Mouse (Mus musculus) MN1 (cell line): ENCODE measurements around the gene Cdk14.

ENCODE experiments used
- DNase-seq: peaks from one replicate; pipeline ENCODE4 v3.0.0-alpha.2; 2016; ENCODE audit warnings: low spot score

Cdk14 gene

DNA sequence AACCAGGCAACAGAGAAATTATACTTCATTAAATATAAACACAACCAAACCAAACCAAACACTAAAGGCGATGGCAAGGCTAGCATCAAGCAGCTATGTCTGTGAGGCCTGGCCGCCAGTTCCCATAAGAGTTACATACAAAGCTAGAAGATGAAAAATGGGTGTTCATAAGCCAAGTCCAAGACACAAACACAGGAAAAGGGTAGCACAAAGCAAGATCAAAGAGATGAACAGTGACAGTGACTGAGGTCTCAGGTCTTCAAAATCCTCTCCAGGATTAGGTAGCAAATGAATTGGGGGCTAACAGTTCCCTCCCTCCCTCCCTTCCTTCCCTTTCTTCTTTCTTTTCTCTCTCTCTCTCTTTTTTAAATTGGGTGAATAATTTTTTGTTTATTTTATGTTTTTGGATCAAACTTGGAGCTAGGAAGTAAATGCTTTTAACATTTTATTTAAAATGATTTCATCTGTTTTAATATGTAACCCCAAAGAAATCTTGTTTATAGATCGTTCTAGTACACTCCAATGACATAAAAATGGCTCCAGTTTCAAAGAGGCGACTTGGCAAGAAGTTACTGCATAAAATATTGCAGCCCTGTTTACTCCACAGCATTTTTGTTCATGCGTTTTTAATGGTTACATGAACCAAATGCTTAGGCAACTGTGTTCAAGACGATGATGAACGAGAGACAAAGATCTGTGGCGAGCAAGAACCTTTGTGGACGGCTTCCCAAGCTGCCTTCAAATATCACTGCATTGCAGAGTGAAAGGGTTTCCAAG is 568.0 kb downstream of the Cdk14 start:
- no peak for DNase-seq

DNA sequence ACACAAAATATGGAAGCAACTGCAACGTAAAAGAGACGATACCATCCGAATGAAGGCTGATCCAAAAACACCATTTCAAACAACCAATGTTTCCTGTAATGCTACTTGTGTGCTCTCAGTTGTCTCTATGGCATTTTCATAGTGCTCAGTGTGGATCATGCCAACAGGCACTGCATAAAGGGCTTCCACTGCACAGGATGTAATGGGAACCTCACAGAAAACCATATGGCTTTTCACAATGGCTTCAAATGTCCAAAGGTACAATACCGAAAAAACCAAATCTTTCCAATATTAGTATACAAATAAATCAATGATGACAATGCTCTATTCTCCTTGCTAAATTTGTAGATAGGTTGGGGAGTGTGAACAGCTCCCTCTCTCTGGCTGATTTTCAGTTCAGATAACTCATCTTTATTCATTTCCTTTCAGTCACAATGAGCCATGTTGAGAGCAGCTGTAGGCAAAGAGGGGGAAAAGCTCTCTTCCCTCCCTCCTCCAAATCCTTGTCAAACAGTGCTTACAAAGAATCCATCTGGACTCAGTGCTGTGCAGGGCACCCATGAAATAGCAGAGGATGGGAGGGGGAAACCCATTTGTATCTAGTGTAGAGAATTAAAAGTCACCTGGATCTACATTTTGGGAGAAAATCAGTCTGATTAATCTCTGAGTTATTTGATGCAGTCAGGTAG is 568.7 kb downstream of the Cdk14 start:
- no peak for DNase-seq

DNA sequence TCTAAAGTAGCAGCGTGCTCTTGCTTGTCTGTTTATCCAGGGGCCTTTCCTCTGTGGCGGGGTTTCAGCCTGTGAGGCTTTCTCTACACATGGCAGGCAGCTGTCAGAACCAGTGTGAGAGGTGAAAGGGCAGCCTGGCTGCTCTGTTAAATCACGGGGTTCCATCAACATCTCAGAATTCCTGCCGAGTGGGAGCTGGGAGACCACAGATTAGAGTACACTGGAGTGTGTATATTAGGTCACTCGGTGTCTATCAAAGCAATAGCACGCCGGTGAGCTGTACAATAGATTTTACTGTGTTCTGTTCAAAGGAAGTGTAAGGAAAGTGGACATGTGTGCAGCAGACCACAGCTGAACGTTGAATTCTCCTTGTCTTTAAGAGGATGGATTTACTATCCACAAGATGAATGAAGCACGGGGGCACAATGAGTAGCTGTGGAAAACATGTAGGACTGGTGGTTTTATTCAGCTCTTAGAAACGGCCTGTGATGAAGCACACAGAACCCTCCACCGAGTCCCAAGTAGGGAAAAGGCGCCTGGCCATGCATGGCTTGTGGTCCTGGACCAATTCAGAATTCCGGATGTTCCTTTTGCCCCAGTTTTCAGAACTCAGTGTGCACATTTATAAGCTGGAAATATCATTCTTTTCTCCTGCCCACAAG is 585.2 kb downstream of the Cdk14 start:
- no peak for DNase-seq

DNA sequence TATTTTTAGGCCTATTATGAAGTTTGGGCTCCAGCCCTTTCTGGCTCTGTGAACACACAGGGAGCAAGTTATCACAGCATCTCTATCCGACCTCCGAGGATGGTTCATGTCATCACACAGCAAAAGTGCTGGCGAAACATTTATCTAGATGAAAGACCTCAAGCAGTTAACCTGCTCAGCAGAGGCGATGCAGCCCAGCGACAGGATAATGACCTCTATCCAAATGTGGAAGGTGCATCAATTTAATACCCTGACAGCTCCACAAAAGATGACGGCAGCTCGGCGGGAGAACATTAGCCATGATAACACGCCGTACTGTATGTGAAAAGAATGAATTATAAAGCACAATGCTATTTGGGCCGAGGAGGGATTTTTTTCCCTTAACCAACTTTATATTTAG is 586.2 kb downstream of the Cdk14 start:
- no peak for DNase-seq

DNA sequence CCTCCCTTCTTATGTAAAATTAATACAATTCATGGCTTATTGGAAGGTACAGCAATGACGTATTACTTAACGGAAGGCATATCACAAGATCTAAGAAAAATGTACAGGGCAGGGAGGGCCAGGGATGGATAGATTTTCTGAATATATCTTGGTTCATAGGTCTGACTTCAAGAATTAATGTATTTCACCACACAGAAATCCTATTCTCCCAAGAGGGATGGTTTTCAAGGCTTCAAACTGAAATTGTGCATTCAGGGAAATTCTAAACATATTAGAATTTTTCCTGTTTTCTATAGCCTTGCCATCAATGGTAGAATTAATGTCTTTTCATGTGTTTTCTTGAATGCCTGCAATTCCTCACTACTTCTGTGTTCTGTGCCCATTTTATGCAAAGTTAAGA is 593.2 kb downstream of the Cdk14 start:
- no peak for DNase-seq

DNA sequence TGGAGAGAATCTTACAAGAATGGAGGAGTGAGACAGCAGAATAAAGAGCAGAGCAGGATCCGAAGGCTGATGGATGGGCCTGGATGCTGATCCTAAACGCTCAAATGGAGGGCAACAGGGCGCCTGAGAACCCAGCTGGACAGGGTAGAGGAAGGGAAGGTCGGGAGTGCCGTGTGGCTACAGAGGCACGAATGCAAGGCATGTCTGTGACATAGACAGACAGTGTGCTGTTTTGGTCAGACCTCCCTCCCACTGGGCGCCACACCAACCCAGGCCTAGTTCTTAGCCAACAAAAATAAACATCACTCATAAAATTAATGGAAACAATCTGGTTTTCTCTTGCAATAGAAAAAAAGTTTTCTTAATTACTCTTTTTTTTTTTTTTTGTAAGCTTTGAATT is 594.2 kb downstream of the Cdk14 start:
- DNase-seq, result no peak

DNA sequence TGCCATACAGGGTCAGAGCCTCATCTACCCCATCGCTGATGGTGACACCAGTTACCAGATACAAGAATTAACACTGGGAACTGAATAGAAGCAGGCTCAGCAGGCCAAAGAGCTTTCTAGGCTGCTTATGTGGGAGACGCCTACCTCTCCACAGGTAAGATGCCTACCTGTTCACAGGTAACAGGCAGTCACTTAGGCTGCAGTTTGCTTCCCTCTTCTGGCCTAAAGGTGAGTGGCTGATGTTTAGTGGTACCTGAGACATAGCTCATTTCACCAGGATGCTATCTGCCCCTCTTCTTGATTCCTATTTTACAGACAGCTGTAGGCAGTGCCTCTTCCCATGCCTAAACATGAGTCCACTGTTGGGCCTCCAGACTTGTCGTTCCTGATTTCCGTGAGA is 595.0 kb downstream of the Cdk14 start:
- no peak for DNase-seq

DNA sequence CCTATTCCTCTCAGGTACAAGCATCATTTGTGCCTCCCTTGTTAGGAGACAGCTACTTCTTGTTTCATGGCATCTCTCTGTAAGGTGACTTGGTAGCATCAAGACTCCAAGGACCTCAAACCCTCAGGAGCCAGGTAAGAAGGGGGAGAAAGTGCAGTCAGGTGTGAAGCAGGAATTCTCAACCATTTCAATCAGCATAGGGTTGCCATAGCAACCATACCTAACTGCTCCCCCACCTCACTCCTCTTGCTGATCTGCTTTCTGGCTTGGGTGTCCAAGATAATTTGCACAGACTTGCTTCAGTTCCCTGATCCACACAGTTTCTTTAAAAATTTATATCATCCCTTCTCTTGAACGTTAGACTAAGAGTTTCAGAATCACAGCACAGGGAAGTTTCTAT is 595.9 kb downstream of the Cdk14 start:
- no peak for DNase-seq

DNA sequence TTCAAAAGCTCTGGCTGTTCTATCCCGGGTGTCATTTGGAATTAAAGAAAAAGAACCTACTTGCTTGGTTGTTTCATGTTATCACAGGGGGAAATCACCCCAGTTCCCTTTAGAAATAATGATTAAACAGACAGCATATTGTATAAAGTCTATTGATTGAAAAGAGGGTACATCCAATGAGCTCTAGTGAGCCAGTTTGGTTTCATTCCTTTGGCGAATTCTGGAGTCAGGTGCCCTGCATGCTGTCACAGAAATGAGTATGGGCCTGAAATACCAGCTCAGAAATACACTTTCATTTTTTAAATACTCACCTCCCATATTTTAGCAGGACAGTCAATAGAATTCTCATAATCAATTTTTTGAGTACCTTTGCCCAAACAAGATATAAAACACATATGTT is 598.1 kb downstream of the Cdk14 start:
- DNase-seq, result no peak

DNA sequence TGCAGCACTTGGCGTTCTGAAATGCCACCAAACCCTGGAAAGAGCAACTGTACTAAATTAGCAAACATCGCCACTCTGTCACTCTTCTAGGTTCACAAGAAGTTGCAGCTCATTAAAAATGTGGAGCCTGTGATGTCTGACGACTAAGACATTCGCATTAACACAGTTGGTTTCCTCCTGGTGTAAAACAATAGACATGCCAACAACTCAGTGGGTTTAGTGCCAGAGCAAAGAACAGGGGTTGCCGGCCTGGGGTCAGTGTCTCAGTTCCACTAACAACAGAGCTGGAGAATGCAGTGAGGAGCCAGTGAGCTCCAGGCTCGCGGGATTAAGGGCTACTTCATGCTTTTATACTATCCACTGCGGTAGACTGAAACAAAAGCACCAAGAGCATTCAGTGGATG is 598.7 kb downstream of the Cdk14 start:
- DNase-seq, result no peak

DNA sequence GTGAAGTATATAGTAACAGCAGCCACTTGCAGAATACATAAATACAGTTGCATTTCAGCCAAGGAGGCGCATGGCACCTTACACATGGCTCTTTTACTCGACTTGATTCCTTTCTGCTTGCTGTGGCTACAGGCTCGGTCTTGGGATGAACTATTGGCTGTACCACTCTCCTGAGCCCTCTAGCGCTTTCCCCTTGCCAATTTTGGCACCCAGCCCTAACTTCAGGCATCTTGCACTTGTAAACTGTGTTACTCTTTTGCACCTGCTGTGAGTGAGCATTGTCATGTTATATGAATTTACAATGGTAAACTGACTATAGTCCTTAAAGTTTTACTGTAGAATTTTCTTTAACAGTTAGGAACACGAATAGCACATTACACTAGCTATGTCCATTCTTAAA is 603.1 kb downstream of the Cdk14 start:
- no peak for DNase-seq

DNA sequence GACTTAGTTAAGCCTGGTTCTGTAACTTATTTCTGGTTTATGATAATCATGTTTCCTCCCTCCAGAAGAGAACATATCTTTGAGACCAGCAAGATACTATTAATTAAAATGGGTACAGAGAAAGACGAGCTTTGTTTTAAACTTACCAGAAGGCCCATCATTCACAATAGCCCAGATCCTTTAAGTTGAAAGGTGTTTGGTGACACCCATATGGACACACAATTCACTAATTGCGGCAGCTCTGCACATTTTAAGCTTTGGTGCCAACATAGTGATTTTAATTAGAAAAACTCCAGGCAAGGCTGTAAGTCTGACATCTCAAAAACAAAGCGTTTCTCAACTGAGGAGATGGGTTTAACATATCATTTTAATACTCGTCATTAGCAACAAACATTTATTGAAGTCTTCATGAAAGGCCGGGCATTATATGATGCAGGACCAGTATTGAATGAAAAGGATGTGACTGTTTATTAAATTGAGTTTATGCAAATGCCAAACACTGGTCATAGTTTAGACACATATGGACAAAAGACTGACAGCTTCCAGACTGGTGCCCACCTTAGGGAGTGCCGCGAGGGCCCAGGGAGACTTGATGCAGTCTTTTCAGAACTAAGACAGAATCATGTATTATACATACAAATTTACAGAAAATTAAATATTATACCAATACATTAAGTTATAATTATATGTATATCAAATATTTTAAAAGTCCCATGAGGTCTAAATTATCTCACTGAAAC is 605.5 kb downstream of the Cdk14 start:
- DNase-seq, result no peak

DNA sequence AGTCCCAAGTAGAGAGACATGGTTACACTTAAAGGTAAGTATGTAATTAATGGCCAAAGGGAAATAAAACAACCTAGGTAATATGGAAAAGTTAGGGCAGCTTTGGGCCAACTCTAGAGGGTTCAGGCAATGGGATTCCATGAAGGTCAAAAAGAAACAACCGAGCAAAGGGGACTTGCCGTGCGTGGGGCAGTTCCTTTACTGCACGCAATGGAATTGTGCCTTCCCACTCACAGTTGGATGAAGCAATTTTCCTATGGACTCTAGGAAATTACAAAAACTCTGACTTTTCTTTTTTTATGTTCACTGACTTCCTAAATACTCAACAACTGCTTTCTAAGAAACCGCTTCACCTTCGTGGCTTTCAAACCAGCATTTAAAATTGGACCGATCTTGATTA is 606.8 kb downstream of the Cdk14 start:
- no peak for DNase-seq

DNA sequence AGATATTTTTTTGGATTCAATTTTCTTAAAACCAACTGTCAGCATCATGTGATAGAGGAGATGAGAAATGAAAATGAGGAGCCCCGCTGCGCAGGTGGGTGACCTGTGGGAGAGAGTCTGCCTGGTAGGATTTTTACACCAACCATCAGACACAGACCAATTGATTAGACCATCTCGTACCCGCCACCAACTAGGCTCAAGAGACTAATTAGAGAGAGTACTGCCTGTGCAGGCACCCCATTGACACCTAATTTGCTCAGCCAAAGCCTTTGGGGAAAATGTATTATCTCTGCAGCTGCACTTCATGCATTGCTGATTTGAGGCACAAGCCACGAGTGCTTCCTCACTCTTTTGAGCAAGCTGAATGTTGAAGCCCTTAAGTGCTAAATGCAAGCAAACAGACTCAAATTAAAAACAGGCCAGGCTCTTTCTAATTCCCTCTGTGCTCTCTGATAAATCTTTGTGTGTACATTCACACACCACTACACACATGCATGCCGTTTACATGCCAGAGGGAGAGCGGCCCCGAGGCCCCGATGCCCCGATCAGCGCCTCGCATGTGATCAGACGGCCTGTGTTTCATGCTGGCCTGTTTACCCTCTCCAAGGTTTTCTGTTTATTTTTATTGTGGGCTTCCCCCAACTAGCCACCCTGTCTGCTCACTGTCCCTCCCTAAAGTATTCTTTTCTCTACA is 607.9 kb downstream of the Cdk14 start:
- peak; percentile 38 for DNase-seq

DNA sequence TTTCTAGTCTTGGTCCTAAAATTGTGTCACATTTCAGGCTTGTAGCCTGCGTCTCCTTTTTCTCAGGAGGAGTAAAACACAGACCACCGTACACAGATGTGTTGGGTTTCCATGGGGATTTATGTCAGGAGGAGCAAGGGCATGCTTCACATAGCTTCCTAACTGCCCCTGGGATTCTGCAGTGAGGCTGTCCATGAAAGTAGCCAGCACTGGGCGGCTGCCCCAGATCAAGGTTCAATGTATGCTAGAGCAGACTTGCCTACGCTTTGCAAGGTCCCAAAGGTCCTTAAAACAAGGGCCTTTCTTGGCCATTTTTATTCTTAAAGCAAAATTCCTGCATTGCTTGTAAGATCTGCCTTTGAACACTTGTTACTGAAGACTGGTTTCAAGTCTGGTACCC is 614.9 kb downstream of the Cdk14 start:
- no peak for DNase-seq

DNA sequence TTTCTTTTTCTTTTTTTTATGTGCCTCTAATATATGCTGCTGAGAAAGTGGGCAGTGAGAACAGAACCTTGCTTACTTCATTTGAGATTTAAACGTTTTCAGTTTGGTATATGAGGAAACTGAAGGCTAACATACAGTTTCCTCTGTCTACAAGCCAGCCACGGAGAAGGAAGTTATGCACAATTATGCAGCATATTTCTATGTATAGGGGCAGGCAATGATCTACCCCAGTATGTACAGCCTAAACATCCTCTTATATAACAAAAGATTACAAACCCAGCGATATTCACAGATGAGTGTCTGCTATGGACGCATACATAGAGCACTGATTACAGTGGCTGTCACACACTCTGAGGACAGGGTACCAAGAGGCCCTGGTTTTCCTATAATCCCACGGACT is 616.4 kb downstream of the Cdk14 start:
- DNase-seq, result no peak

DNA sequence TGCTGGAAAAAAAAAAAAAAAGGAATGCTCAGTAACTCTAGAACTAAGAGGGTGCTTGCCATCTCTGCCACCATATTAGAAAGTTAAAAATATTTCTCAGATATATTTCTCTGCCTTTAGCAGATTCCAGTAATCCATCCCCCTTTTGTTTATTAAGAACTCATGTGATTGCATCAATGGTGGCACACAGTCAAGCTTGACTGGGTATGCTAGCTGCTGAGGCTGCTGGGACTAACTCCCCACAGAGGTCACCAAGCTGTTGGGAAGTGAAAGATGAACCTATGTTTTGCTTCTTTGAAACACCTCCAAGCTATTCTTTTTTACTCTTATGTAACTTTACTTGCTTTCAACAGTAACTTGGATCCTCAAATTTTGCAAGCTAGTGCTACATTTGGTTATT is 618.1 kb downstream of the Cdk14 start:
- DNase-seq, result no peak

DNA sequence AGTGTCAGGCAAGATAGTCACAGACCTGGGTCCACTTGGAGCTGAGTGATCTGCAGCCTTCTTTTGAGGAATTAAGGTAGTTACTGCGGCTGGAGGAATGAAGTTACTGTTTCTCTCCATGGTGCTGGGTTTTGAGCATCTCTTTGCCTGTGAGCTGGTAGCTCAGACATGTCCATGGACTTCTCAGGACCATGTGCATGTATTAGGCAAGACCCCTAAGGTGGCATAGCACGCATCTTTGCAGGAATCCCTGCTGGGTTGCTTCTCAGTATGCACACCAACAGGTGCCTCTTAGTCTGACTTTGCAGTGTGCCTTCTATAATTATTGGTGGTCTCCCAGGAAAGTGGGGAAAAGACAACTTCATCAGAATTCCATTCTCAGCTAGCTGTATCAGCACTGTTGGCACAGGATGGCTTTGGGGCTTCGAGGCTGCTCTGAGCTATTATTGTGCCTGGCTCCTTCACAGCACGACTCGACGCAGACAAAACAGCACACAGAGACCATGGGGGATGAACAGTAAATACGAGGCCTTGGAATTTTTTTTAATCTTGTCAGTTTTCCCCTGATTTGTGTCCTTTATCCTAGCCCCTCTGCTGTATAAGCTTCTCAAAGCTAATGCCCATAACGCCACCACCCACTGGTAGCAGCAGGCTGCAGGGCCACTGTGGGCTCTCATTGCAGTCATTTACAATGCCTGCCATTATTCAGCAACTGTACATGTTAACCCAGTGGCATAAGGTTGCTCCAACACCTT is 618.8 kb downstream of the Cdk14 start:
- no peak for DNase-seq

DNA sequence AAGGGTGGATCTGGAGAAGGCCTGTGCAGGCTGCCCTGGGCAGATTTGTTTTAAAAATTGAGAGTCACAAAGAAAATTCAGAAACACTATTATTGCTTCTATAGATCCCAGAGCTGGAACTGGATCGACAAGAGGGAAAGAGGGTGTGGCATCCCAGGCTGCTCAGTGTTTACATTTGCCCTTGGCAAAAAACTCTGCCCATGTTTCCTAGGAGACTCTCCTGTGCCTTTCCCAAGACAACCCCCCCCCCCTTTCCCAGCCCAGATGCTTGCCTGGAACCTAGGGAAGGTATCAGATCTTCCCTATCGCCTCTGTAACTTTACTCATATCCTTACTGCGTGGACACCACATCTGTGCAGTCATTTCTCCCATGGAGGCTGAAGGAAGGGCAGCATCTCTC is 628.9 kb downstream of the Cdk14 start:
- DNase-seq, result no peak

DNA sequence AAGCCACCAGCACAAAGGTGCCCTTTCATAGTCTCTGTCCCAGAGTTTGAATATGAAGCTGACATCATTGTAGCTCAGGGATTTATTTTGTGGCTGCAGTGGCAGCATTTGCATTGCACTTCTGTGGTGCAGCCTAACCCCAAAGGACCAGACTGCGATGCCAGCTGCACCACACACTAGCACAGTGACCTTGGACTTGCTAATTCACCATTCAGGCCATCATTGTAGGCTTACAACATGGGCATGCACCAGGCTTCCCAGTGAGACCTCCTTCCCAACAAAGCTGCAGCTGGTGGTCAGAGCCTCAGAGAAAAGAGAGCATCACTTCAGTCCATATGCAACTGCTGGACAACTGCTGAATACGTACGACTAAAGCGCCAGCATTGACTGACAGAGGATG is 629.8 kb downstream of the Cdk14 start:
- DNase-seq, result no peak

DNA sequence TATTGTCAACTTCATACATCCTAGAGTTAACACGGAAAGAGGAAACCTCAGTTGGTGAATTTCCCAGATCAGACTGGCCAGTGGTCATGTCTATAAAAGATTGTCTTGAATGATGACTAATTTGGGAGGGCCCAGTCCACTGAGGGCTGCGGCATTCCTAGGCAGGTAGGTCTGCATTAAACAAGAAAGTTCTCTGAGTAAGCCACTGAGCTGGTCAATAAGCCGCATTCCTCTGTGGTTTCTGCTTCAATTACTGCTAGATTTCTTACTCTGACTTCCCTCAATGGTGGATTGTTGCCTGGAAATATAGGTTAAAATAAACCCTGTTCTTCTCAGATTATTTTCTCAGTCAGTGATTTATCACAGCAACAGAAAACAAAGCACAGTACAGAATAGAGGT is 631.6 kb downstream of the Cdk14 start:
- DNase-seq, result no peak
